Mouse (Mus musculus) kidney, embryonic 15.5 days (tissue): ENCODE results near the gene Abat. TPM values are rescaled to one million over a fixed set of nuclear protein-coding genes. Genes with fewer than 3 reads are reported as not detected.
A peak's percentile ranks its signal among the peaks of the same experiment; 100 is the strongest.

ENCODE experiments used
- ATAC-seq: fragments of 200-750 bp; cut with Nextera tagmentation; replicated peaks from 2 replicates; pipeline ENCODE4 v1.8.0; 2017; ENCODE audit warnings: moderate TSS enrichment; ENCODE audit not compliant: low FRiP score
- H3K27ac ChIP-seq: fragments of 300-500 bp; sonication (generic); 2 replicates; pipeline ENCODE4 v1.5.1; 2015; ENCODE audit warnings: mild to moderate bottlenecking, inconsistent platforms
- H3K27me3 ChIP-seq: fragments of 300-500 bp; sonication (generic); 2 replicates; pipeline ENCODE4 v1.6.1; 2015; ENCODE audit warnings: inconsistent platforms
- H3K36me3 ChIP-seq: fragments of 300-500 bp; sonication (generic); 2 replicates; pipeline ENCODE4 v1.6.1; 2015; ENCODE audit warnings: inconsistent platforms
- H3K4me1 ChIP-seq: fragments of 300-500 bp; sonication (generic); 2 replicates; pipeline ENCODE4 v1.6.1; 2015; ENCODE audit warnings: inconsistent platforms
- H3K4me2 ChIP-seq: fragments of 300-500 bp; sonication (generic); 2 replicates; pipeline ENCODE4 v1.6.1; 2015; ENCODE audit warnings: moderate library complexity, mild to moderate bottlenecking, inconsistent platforms
- H3K4me3 ChIP-seq: fragments of 300-500 bp; sonication (generic); replicated peaks from 2 replicates; pipeline ENCODE4 v1.5.1; 2015; ENCODE audit warnings: mild to moderate bottlenecking, inconsistent platforms
- H3K9ac ChIP-seq: fragments of 300-500 bp; sonication (generic); 2 replicates; pipeline ENCODE4 v1.6.1; 2015; ENCODE audit warnings: mild to moderate bottlenecking, inconsistent platforms
- H3K9me3 ChIP-seq: fragments of 300-500 bp; sonication (generic); replicated peaks from 2 replicates; pipeline ENCODE4 v1.6.1; 2016; ENCODE audit warnings: inconsistent platforms
- WGBS: fragments of 180-500 bp; shearing (Covaris S2); methylation state at CpG from one replicate; pipeline ENCODE4 v1.1.7; 2015; ENCODE audit warnings: mixed read lengths; 5-methylcytosine and 5-hydroxymethylcytosine counted together
- polyA plus RNA-seq: library from polyadenylated mRNA; unstranded; fragments of >200 nt; fragmentation: Nextera tagmentation; extraction: Ambion mirVana; gene quantifications from 2 replicates; pipeline ENCODE4 v1.2.1, GENCODE M21; 2015

The Abat gene
- polyA plus RNA-seq, 1 experiment from 2014 or later: 40.4 TPM

GRCm38 (mm10) chr16:8645546-8645945 is 132.3 kb downstream of the Abat start:
- Histone ChIP-seq H3K27ac (no peak overlapping the region), H3K36me3 (peaks cover 97% of the 10 kb centered on the region), H3K27me3 (no peaks in the 10 kb centered on the region), H3K4me1 (no peaks in the 10 kb centered on the region), H3K9me3 (no peaks in the 10 kb centered on the region), H3K4me2 (no peak overlapping the region), H3K4me3 (no peak overlapping the region), H3K9ac (no peak overlapping the region)
- 88% methylated on average over 6 of the region's 6 CpGs for WGBS
- ATAC-seq: no peak

DNA sequence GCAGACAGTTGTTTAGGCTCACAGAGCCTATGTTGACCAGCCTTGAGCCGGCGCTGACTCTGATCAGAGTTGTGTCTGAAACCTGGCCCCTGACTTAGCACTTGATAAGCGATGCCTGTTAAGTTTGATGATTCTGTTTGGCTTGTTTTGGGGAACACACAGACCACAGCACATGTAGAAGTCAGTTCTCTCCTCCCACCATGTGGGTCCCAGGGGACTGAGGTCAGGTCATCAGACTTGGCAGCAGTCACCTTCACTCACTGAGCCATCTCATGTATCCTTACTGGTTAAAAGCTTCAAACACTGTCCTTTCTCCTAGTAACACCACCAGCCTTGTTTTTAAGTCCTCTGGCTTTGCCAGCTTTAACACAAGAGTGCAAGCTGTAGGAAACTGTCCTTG is 136.8 kb downstream of the Abat start:
- Histone ChIP-seq H3K36me3 (peaks cover 99% of the 10 kb centered on the region), H3K27me3 (no peaks in the 10 kb centered on the region), H3K27ac (no peak overlapping the region), H3K4me2 (no peak overlapping the region), H3K9ac (no peak overlapping the region), H3K9me3 (no peaks in the 10 kb centered on the region), H3K4me1 (no peaks in the 10 kb centered on the region), H3K4me3 (no peak overlapping the region)
- WGBS: 86% methylated on average over 3 of the region's 3 CpGs
- ATAC-seq: no peak

DNA sequence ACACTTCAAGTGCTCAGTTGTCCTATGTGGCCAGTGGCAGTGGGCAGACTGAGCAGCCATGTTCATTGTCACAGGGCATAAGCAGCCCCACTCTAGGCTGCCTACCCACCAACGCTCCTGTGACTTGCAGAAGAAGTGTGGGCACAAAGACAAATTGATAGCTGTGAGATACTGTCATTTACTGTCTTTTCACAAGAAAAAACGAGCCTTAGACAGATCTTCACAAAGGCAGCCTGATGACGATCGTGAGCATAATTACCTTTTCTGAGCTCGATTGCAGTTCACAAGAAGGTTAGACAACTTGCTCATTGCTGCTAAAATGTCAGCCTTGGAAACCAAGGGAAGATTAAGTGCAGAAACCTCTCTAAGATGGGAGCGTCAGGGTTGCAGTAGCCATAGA is 141.9 kb downstream of the Abat start:
- H3K4me2 ChIP-seq: no peak overlapping the region
- H3K9me3 ChIP-seq: no peaks in the 10 kb centered on the region
- no peak overlapping the region for H3K27ac ChIP-seq
- 82% methylated on average over 6 of the region's 6 CpGs for WGBS
- no peak for ATAC-seq
- peaks cover 97% of the 10 kb centered on the region for H3K36me3 ChIP-seq
- no peak overlapping the region for H3K4me3 ChIP-seq
- no peak overlapping the region for H3K9ac ChIP-seq
- H3K4me1 ChIP-seq: no peaks in the 10 kb centered on the region
- no peaks in the 10 kb centered on the region for H3K27me3 ChIP-seq

DNA sequence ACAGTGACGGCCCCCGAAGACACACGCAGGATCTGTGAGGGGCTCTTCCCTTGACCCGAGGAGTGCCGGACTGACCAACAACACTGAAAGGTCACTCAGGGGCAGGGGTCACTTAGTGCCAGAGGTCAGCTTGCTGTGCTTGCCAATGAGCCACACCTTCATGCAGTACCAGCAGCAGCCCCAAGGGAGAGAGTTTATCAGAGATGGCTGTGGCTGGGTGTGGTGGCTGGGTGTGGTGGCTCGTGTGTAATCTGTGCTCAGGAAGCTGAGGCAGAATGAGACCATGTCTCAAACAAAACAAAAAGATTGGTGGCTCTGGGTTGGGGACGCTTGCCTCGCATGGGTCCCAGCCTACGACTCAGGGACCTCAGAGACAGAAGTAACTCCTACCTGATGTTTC is 142.4 kb downstream of the Abat start:
- H3K4me3 ChIP-seq: no peak overlapping the region
- no peak for ATAC-seq
- H3K4me2 ChIP-seq: no peak overlapping the region
- no peak overlapping the region for H3K9ac ChIP-seq
- peaks cover 96% of the 10 kb centered on the region for H3K36me3 ChIP-seq
- no peaks in the 10 kb centered on the region for H3K9me3 ChIP-seq
- no peaks in the 10 kb centered on the region for H3K27me3 ChIP-seq
- H3K4me1 ChIP-seq: no peaks in the 10 kb centered on the region
- WGBS: 80% methylated on average over 9 of the region's 9 CpGs
- no peak overlapping the region for H3K27ac ChIP-seq

DNA sequence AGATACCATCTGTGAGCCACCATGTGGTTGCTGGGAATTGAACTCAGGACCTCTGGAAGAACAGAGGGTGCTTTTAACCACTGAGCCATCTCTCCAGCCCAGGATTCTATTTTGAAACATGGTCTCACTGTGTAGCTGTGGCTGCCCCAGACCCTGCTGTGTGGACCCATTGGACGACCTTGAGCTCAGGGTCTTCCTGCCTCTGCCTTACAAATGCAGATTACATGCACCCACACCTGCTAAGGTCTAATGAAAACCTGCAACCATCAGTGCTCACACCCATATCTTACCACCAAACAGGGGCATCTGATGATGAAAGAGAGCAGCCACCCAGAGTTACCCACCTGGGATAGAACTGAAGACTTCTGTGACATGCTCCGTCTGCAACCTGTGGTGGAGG is 143.0 kb downstream of the Abat start:
- H3K36me3 ChIP-seq: peaks cover 93% of the 10 kb centered on the region
- H3K4me2 ChIP-seq: no peak overlapping the region
- no peaks in the 10 kb centered on the region for H3K9me3 ChIP-seq
- H3K27ac ChIP-seq: no peak overlapping the region
- H3K4me3 ChIP-seq: no peak overlapping the region
- H3K27me3 ChIP-seq: no peaks in the 10 kb centered on the region
- ATAC-seq: no peak
- WGBS: 86% methylated on average over 2 of the region's 2 CpGs
- no peak overlapping the region for H3K9ac ChIP-seq
- no peaks in the 10 kb centered on the region for H3K4me1 ChIP-seq

DNA sequence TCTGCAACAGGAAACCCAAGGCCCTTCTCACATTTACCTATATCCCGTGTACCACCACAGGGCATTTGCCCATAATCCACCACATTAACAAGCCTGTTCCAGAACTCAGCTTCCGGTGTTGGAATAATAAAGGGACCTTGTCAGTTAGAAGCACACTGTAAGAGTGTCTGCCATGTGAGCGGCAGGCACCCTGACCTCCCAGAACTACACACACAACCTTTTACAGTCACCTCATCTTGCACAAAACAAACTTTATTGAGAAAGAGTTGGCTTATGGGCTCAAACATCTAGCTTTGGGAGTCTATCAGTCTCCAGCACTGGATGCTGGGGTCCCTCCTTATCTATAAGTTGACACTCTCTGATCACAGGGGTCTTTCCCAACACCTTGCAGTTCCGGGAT is 145.1 kb downstream of the Abat start:
- Histone ChIP-seq H3K4me2 (no peak overlapping the region), H3K27me3 (no peaks in the 10 kb centered on the region), H3K36me3 (peaks cover 92% of the 10 kb centered on the region), H3K9ac (no peak overlapping the region), H3K4me1 (no peaks in the 10 kb centered on the region; the same call in 1 of the 2 replicates), H3K4me3 (no peak overlapping the region), H3K9me3 (no peaks in the 10 kb centered on the region), H3K27ac (no peak overlapping the region)
- no peak for ATAC-seq
- WGBS: 87% methylated on average over 4 of the region's 4 CpGs

DNA sequence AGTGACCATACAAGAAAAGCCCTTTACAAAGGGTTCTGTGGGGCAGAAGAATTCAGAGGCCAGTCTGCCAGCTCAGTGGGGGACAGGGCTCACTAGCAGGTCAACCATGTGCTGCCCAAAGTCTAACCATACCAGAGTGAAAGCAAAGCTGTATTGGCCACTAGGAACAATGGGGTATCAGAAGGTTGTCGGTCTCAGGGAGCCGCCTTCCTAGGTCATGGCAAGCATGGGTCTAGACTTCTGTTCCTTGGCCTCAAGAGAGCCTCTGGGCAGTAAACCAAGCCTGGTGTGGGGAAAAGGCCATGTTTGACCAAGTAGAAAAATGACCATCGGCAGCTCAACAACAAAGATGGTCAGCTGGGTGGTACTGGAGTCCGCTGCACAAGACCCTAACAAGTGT is 145.5 kb downstream of the Abat start:
- Histone ChIP-seq H3K27ac (no peak overlapping the region), H3K4me3 (no peak overlapping the region), H3K9me3 (no peaks in the 10 kb centered on the region), H3K4me1 (peaks cover 3% of the 10 kb centered on the region; the same call in 1 of the 2 replicates), H3K27me3 (no peaks in the 10 kb centered on the region), H3K36me3 (peaks cover 91% of the 10 kb centered on the region), H3K9ac (no peak overlapping the region), H3K4me2 (no peak overlapping the region)
- 94% methylated on average over 4 of the region's 4 CpGs for WGBS
- ATAC-seq: no peak

GRCm38 (mm10) chr16:8663022-8663421 is 149.8 kb downstream of the Abat start:
- H3K9me3 ChIP-seq: no peaks in the 10 kb centered on the region
- H3K36me3 ChIP-seq: peaks cover 52% of the 10 kb centered on the region
- no peak for ATAC-seq
- peaks cover 36% of the 10 kb centered on the region for H3K4me1 ChIP-seq
- no peak overlapping the region for H3K4me2 ChIP-seq
- WGBS: 59% methylated on average over 2 of the region's 2 CpGs
- no peak overlapping the region for H3K4me3 ChIP-seq
- H3K27me3 ChIP-seq: no peaks in the 10 kb centered on the region
- H3K9ac ChIP-seq: no peak overlapping the region
- 0 out of 2 replicates have a peak overlapping the region, but pooled peaks have one; percentile 32 for H3K27ac ChIP-seq

- peaks cover 43% of the 10 kb centered on the region for H3K36me3 ChIP-seq
- H3K4me2 ChIP-seq: no peak overlapping the region
- H3K27me3 ChIP-seq: no peaks in the 10 kb centered on the region
- no peaks in the 10 kb centered on the region for H3K9me3 ChIP-seq
- no peak for ATAC-seq
- peaks cover 44% of the 10 kb centered on the region for H3K4me1 ChIP-seq
- WGBS: 69% methylated on average over 24 of the region's 24 CpGs
- no peak overlapping the region for H3K9ac ChIP-seq
- 0 out of 2 replicates have a peak overlapping the region, but pooled peaks have one; percentile 32 for H3K27ac ChIP-seq
- no peak overlapping the region for H3K4me3 ChIP-seq
Observed at GRCm38 (mm10) chr16:8663606-8664539, 150.6 kb downstream of the Abat start.

DNA sequence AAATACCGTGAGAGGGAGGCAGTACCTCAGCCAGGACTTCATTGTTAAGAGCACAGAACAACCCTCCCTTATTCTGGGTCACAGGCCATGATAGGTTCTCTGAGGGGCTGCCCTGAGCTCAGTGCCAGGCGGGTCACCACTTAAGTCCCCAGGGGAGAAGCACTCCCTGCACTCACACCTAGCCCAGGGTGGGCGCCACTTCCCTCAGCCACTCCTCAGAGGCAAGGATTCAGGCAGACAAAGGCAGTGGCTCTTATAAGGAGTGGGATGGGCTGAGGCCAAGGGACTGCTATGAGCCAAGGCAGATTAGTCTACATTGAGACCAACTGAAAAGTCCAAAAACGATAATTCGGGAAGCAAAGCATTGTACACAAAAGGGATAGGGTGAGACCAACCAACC is 152.1 kb downstream of the Abat start:
- peaks cover 28% of the 10 kb centered on the region for H3K36me3 ChIP-seq
- H3K9me3 ChIP-seq: no peaks in the 10 kb centered on the region
- no peak overlapping the region for H3K4me3 ChIP-seq
- no peaks in the 10 kb centered on the region for H3K27me3 ChIP-seq
- 78% methylated on average over 5 of the region's 5 CpGs for WGBS
- no peak for ATAC-seq
- no peak overlapping the region for H3K27ac ChIP-seq
- no peak overlapping the region for H3K9ac ChIP-seq
- H3K4me1 ChIP-seq: peaks cover 59% of the 10 kb centered on the region
- H3K4me2 ChIP-seq: no peak overlapping the region

DNA sequence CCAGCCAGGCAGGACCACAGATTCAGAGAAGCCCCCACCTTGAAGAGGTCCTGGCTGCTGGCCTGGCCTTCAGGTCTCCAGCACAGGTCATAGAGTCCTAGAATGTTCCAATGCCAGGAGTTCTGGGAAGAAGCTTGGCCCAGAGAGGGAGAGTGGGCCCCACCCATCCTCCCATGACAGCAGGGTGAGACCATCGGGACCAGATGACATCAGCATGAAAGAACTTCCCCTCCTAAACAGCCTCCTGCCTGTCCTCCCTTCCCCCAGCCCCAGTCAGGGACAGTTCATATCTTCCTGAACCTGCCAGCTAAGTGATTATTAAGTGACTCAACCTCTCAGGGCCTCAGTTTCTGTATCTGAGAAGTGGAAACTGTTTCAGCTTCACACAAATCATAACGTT is 153.2 kb downstream of the Abat start:
- Histone ChIP-seq H3K4me3 (no peak overlapping the region), H3K9me3 (no peaks in the 10 kb centered on the region), H3K36me3 (peaks cover 21% of the 10 kb centered on the region), H3K27me3 (no peaks in the 10 kb centered on the region), H3K27ac (peak overlapping the region; percentile 22; the same call in 1 of the 2 replicates), H3K4me1 (peaks cover 69% of the 10 kb centered on the region), H3K4me2 (no peak overlapping the region), H3K9ac (0 out of 2 replicates have a peak overlapping the region, but pooled peaks have one; percentile 23)
- WGBS: 46% methylated on average over 2 of the region's 2 CpGs
- ATAC-seq: no peak

GRCm38 (mm10) chr16:8667261-8667660 is 154.0 kb downstream of the Abat start:
- no peaks in the 10 kb centered on the region for H3K27me3 ChIP-seq
- 62% methylated on average over 7 of the region's 7 CpGs for whole genome bisulfite sequencing
- no peak overlapping the region for H3K27ac ChIP-seq
- H3K4me3 ChIP-seq: no peak overlapping the region
- H3K9ac ChIP-seq: no peak overlapping the region
- peaks cover 13% of the 10 kb centered on the region for H3K36me3 ChIP-seq
- peaks cover 74% of the 10 kb centered on the region for H3K4me1 ChIP-seq
- H3K9me3 ChIP-seq: no peaks in the 10 kb centered on the region
- no peak for ATAC-seq
- peak overlapping the region; percentile 19 for H3K4me2 ChIP-seq
